Mouse (Mus musculus): ENCODE measurements around the gene Bub1b. TPM values are rescaled to one million over a fixed set of nuclear protein-coding genes. Genes with fewer than 3 reads are reported as not detected.
A peak's percentile ranks its signal among the peaks of the same experiment; 100 is the strongest.

Bub1b gene
- total and polyA plus RNA-seq, 3 experiments = 91.5 to 118 (median 99.3) TPM

DNA sequence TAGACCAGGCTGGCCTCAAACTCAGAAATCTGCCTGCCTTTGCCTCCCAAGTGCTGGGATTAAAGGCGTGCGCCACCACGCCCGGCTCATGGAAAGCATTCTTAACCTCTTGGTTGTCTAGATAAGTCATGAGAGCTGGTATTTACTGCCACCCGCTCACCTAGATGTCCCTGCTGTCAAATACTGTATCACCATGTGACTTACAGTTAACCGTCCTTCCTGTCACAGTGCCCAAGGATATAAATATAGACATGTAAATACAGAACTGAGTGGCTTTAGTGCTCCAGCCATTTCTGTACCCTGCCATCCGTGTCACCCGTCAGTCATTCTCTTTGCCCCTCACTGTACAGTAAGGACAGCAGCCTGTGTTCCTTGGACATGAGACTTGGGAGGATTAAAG, 40.7 kb downstream of the Bub1b start:
- Histone ChIP-seq H3K27ac (ENCODE audit: insufficient read depth, low read depth) (no peak overlapping the region), H3K4me3 (replicated peaks in 1 of 3; ENCODE audit: low read depth in 2 of 3, low read length in 2 of 3, poor library complexity in 1 of 3) (no peak overlapping the region), H3K36me3 (replicated peaks in 1 of 2; ENCODE audit: control insufficient read depth in 1 of 2, insufficient read depth in 1 of 2, low read length in 1 of 2) (peaks cover 83 to 99% of the 10 kb centered on the region in 2 experiments), H3K79me2 (replicated peaks; ENCODE audit: control insufficient read depth, extremely low read depth, insufficient read depth, poor library complexity, severe bottlenecking) (no peaks in the 10 kb centered on the region; the same call in 1 of the 2 replicates), H3K4me1 (ENCODE audit: control insufficient read depth in 1 of 2, insufficient read depth in 2 of 2) (no peaks in the 10 kb centered on the region; a peak in 1 of 4 replicates), H3K9ac (ENCODE audit: insufficient read depth, low read depth) (no peak overlapping the region), H3K4me2 (ENCODE audit: insufficient read depth, low read depth, poor library complexity, severe bottlenecking) (no peak overlapping the region), H3K27me3 (replicated peaks) (no peaks in the 10 kb centered on the region), H3K9me3 (replicated peaks; ENCODE audit: low read length) (no peaks in the 10 kb centered on the region)
- TF ChIP-seq MXI1 (IDR thresholded peaks at IDR 0.05; ENCODE audit: low read depth, low read length) = no peak
- no peak for TF ChIP-seq RCOR1 (conservative IDR thresholded peaks at IDR 0.05; ENCODE audit: low read depth, low read length)
- no peak for TF ChIP-seq RAD21 (IDR thresholded peaks at IDR 0.05; ENCODE audit: low read depth, low read length)
- no peak for TF ChIP-seq BHLHE40 (IDR thresholded peaks at IDR 0.05; ENCODE audit: low read depth, low read length)
- no peak for TF ChIP-seq MAZ (IDR thresholded peaks at IDR 0.05; ENCODE audit: low read depth, low read length)
- TF ChIP-seq JUND (conservative IDR thresholded peaks at IDR 0.05; ENCODE audit: low read depth, low read length) = no peak
- TF ChIP-seq JUN (IDR thresholded peaks at IDR 0.05; ENCODE audit: insufficient read depth, low read depth, low read length) = no peak
- in situ Hi-C loops (cut with MboI; ENCODE audit: low pct_ligation_motif_present, low pct_unique_long_range_greater_than_20kb, low sequenced_read_pairs) (no loop called here), dilution Hi-C loops (cut with MboI; ENCODE audit: extremely low pct_ligation_motif_present, extremely low pct_unique_long_range_greater_than_20kb, low sequenced_read_pairs) (no loop called here)
- no peak for DNase-seq (ENCODE audit: extremely low read depth)

DNA sequence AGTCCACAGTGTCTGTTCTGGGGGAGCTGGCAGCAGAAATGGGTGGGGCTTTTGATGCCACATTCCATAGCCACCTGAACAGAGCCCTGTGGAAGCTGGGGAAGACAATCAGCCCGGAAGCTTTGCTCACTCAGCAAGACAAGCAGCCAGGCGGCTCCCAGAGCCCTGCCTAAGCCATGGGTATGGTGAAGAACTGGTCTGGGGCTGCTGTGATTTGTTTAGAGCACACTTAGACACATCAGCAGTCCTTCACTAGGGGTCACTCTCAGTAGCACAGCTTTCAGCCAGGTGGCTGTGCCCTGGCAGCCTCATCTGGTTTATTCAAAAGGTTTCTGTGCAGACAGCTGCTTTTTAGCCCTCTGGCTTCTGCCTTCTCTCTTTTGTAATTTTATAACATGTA, 43.1 kb downstream of the Bub1b start:
- H3K4me3 ChIP-seq (replicated peaks in 1 of 3; ENCODE audit: low read depth in 2 of 3, low read length in 2 of 3, poor library complexity in 1 of 3) = no peak overlapping the region
- H3K9me3 ChIP-seq (replicated peaks; ENCODE audit: low read length) = peaks cover 3% of the 10 kb centered on the region
- DNase-seq (ENCODE audit: extremely low read depth) = no peak
- H3K4me2 ChIP-seq (ENCODE audit: insufficient read depth, low read depth, poor library complexity, severe bottlenecking) = no peak overlapping the region
- no peak overlapping the region for H3K9ac ChIP-seq (ENCODE audit: insufficient read depth, low read depth)
- TF ChIP-seq CTCF (conservative IDR thresholded peaks at IDR 0.05 in 1 of 2, IDR thresholded peaks at IDR 0.05 in 1 of 2; ENCODE audit: low read depth in 2 of 2, low read length in 2 of 2) (peak in 1 of 2 experiments; percentile 23; a peak in 1 of 4 replicates), RCOR1 (conservative IDR thresholded peaks at IDR 0.05; ENCODE audit: low read depth, low read length) (no peak), SMC3 (IDR thresholded peaks at IDR 0.05; ENCODE audit: low read depth, low read length) (peak; percentile 19; the same call in 1 of the 2 replicates)
- no peaks in the 10 kb centered on the region for H3K79me2 ChIP-seq (replicated peaks; ENCODE audit: control insufficient read depth, extremely low read depth, insufficient read depth, poor library complexity, severe bottlenecking)
- peaks cover 71 to 95% of the 10 kb centered on the region in 2 experiments for H3K36me3 ChIP-seq (replicated peaks in 1 of 2; ENCODE audit: control insufficient read depth in 1 of 2, insufficient read depth in 1 of 2, low read length in 1 of 2)
- dilution Hi-C loops (cut with MboI; ENCODE audit: extremely low pct_ligation_motif_present, extremely low pct_unique_long_range_greater_than_20kb, low sequenced_read_pairs) (no loop called here), in situ Hi-C loops (cut with MboI; ENCODE audit: low pct_ligation_motif_present, low pct_unique_long_range_greater_than_20kb, low sequenced_read_pairs) (loop anchor here (5.0 to 10.0 kb wide), 3 partner anchors 46 to 254 kb away; no protein-coding TSS in a partner anchor)
- no peaks in the 10 kb centered on the region for H3K27me3 ChIP-seq (replicated peaks)
- H3K27ac ChIP-seq (ENCODE audit: insufficient read depth, low read depth) = no peak overlapping the region
- H3K4me1 ChIP-seq (ENCODE audit: control insufficient read depth in 1 of 2, insufficient read depth in 2 of 2) = no peaks in the 10 kb centered on the region; a peak in 1 of 4 replicates

DNA sequence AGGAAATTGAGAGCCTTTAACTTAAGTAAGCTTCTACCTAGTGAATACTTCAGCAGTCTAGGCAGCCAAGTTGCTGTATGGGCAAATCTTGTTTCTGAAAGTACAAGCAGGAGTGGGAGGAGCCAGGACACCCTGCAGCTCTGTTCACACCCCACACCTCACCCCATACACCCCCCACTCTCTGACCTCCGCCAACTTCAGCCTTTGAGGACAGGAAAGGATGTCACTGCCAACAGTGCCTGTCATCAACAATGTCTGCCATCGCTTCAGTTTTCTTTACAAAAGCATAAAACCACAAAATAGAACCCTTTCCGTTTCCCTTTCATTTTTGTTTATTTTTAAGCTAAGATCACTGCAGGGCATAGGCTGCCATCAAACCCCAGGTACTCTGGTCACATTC, 44.4 kb downstream of the Bub1b start:
- peaks cover 61 to 88% of the 10 kb centered on the region in 2 experiments for H3K36me3 ChIP-seq (replicated peaks in 1 of 2; ENCODE audit: control insufficient read depth in 1 of 2, insufficient read depth in 1 of 2, low read length in 1 of 2)
- no peaks in the 10 kb centered on the region for H3K79me2 ChIP-seq (replicated peaks; ENCODE audit: control insufficient read depth, extremely low read depth, insufficient read depth, poor library complexity, severe bottlenecking)
- TF ChIP-seq POLR2AphosphoS2 (IDR thresholded peaks at IDR 0.05; ENCODE audit: low read depth, low read length) (no peak), MAX (IDR thresholded peaks at IDR 0.05; ENCODE audit: low read length) (no peak), ZNF384 (IDR thresholded peaks at IDR 0.05; ENCODE audit: low read depth, low read length) (no peak), JUN (IDR thresholded peaks at IDR 0.05; ENCODE audit: insufficient read depth, low read depth, low read length) (no peak), ETS1 (conservative IDR thresholded peaks at IDR 0.05; ENCODE audit: low read depth, low read length) (no peak), CHD2 (IDR thresholded peaks at IDR 0.05; ENCODE audit: low read length) (no peak), POLR2A (IDR thresholded peaks at IDR 0.05; ENCODE audit: low read depth, low read length) (no peak), E2F4 (IDR thresholded peaks at IDR 0.05; ENCODE audit: insufficient replicate concordance, low read depth, low read length) (no peak), SMC3 (IDR thresholded peaks at IDR 0.05; ENCODE audit: low read depth, low read length) (no peak), SIN3A (IDR thresholded peaks at IDR 0.05; ENCODE audit: low read length) (no peak), MEF2A (IDR thresholded peaks at IDR 0.05; ENCODE audit: borderline replicate concordance, low read depth, low read length) (no peak), ZMIZ1 (IDR thresholded peaks at IDR 0.05; ENCODE audit: low read depth, low read length) (no peak), CHD1 (IDR thresholded peaks at IDR 0.05; ENCODE audit: low read depth, low read length) (no peak)
- no peak for DNase-seq (ENCODE audit: extremely low read depth)
- H3K9ac ChIP-seq (ENCODE audit: insufficient read depth, low read depth) = no peak overlapping the region
- H3K4me3 ChIP-seq (replicated peaks in 1 of 3; ENCODE audit: low read depth in 2 of 3, low read length in 2 of 3, poor library complexity in 1 of 3) = no peak overlapping the region
- no peaks in the 10 kb centered on the region; a peak in 1 of 4 replicates for H3K4me1 ChIP-seq (ENCODE audit: control insufficient read depth in 1 of 2, insufficient read depth in 2 of 2)
- H3K9me3 ChIP-seq (replicated peaks; ENCODE audit: low read length) = peaks cover 3% of the 10 kb centered on the region
- H3K27me3 ChIP-seq (replicated peaks) = no peaks in the 10 kb centered on the region
- dilution Hi-C loops (cut with MboI; ENCODE audit: extremely low pct_ligation_motif_present, extremely low pct_unique_long_range_greater_than_20kb, low sequenced_read_pairs) = no loop called here
- no peak overlapping the region for H3K27ac ChIP-seq (ENCODE audit: insufficient read depth, low read depth)
- no peak overlapping the region for H3K4me2 ChIP-seq (ENCODE audit: insufficient read depth, low read depth, poor library complexity, severe bottlenecking)
- in situ Hi-C loops (cut with MboI; ENCODE audit: low pct_ligation_motif_present, low pct_unique_long_range_greater_than_20kb, low sequenced_read_pairs) = loop anchor here (5.0 to 10.0 kb wide), 3 partner anchors 45 to 252 kb away; no protein-coding TSS in a partner anchor

All from CH12.LX (cell line).